Mouse (Mus musculus): Measurements from ENCODE around the gene Egfl8.

DNA sequence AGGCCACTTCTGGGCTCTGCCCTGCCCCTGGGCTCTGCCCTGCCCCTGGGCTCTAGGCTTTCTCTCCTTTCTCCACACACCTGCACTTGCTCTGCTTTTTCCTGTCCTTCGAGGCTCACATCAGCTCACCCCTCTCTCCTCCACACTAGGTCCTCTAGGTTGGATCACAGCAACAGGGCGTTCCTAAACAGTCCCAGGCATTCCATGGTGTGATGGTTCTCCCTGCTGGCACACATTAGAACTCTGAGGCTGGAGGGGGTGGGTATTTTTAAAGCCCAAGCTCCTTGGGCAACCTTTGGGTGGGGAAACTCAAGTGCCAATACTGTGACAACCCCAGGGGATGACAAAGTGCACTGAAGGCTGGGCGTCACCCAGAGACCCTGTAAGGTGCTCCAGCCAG lies 21.7 kb upstream of the Egfl8 start:
- TF ChIP-seq CTCF (IDR thresholded peaks at IDR 0.05) (0 out of 2 replicates have a peak, but pooled peaks have one; percentile 7), EP300 (IDR thresholded peaks at IDR 0.05) (no peak)
